Mouse (Mus musculus) thymus, adult 2 months (tissue): Measurements from ENCODE around the gene Sppl2c. TPM values are rescaled to one million over a fixed set of nuclear protein-coding genes. Genes with fewer than 3 reads are reported as not detected.

Experiments used
- DNase-seq: peaks from one replicate; pipeline ENCODE4 v3.0.0; 2021
- H3K27ac ChIP-seq: fragments of 200-500 bp; 2 replicates; pipeline ENCODE4 v1.5.1; 2012; ENCODE audit warnings: low read length, control low read depth; ENCODE audit not compliant: control insufficient read depth, insufficient read depth
- H3K27me3 ChIP-seq: fragments of 200-500 bp; 2 replicates; pipeline ENCODE4 v1.6.1; 2012; ENCODE audit warnings: mild to moderate bottlenecking, low read length, moderate library complexity, mixed read lengths; ENCODE audit not compliant: control insufficient read depth, insufficient read depth
- H3K36me3 ChIP-seq: fragments of 200-500 bp; 2 replicates; pipeline ENCODE4 v1.6.1; 2012; ENCODE audit warnings: mild to moderate bottlenecking, low read length, moderate library complexity; ENCODE audit not compliant: control insufficient read depth, insufficient read depth
- H3K4me1 ChIP-seq: fragments of 200-500 bp; replicated peaks from 2 replicates; pipeline ENCODE4 v1.6.1; 2012; ENCODE audit warnings: low read length; ENCODE audit not compliant: control insufficient read depth, insufficient read depth
- H3K4me3 ChIP-seq: fragments of 200-500 bp; 2 replicates; pipeline ENCODE4 v1.5.1; 2012; ENCODE audit warnings: mild to moderate bottlenecking, low read length, control low read depth, moderate library complexity; ENCODE audit not compliant: control insufficient read depth, insufficient read depth
- CTCF ChIP-seq: fragments of 200-500 bp; IDR thresholded peaks from 2 replicates; pipeline ENCODE4 v1.5.1; 2012; ENCODE audit warnings: mild to moderate bottlenecking, control low read depth, low read length, moderate library complexity, borderline replicate concordance; ENCODE audit not compliant: control insufficient read depth, poor library complexity, insufficient read depth; ENCODE audit errors: extremely low read depth
- POLR2A ChIP-seq: fragments of 200-500 bp; IDR thresholded peaks from 2 replicates; pipeline ENCODE4 v1.6.1; 2012; ENCODE audit warnings: mild to moderate bottlenecking, low read length, control low read depth, moderate library complexity; ENCODE audit not compliant: control insufficient read depth, poor library complexity, insufficient read depth; ENCODE audit errors: extremely low read depth
- WGBS: fragments of 180-500 bp; shearing (Covaris S2); methylation state at CpG from one replicate; pipeline ENCODE4 v1.1.7; 2018; 5-methylcytosine and 5-hydroxymethylcytosine counted together
- polyA plus RNA-seq: library from polyadenylated mRNA; depleted of rRNA; stranded (reverse); fragments of >200 nt; gene quantifications from 2 replicates; pipeline ENCODE4 v1.2.3, GENCODE M21; 2012

Gene Sppl2c
- polyA plus RNA-seq, 1 experiment: 0.22 TPM

- DNase-seq: no peak
- Histone ChIP-seq H3K27me3 (no peaks in the 10 kb centered on the region), H3K27ac (no peak overlapping the region), H3K4me3 (no peak overlapping the region), H3K4me1 (no peaks in the 10 kb centered on the region), H3K36me3 (no peaks in the 10 kb centered on the region)
- WGBS: 41% methylated on average over 9 of the region's 9 CpGs
- TF ChIP-seq CTCF (no peak), POLR2A (no peak)
Measured at GRCm38 (mm10) chr11:104154820-104155635, 31.1 kb upstream of the Sppl2c start.

GRCm38 (mm10) chr11:104155899-104156298 lies 30.2 kb upstream of the Sppl2c start:
- Histone ChIP-seq H3K4me3 (no peak overlapping the region), H3K4me1 (no peaks in the 10 kb centered on the region), H3K27ac (no peak overlapping the region), H3K36me3 (no peaks in the 10 kb centered on the region), H3K27me3 (no peaks in the 10 kb centered on the region)
- no peak for TF ChIP-seq CTCF
- no peak for TF ChIP-seq POLR2A
- no peak for DNase-seq

- Histone ChIP-seq H3K4me3 (no peak overlapping the region), H3K27me3 (no peaks in the 10 kb centered on the region), H3K27ac (no peak overlapping the region), H3K36me3 (no peaks in the 10 kb centered on the region), H3K4me1 (no peaks in the 10 kb centered on the region)
- 72% methylated on average over 3 of the region's 3 CpGs for WGBS
- no peak for TF ChIP-seq CTCF
- no peak for TF ChIP-seq POLR2A
- DNase-seq: no peak
Measured at GRCm38 (mm10) chr11:104156391-104156790, 29.7 kb upstream of the Sppl2c start.

- Histone ChIP-seq H3K27me3 (no peaks in the 10 kb centered on the region), H3K4me1 (no peaks in the 10 kb centered on the region), H3K4me3 (no peak overlapping the region), H3K36me3 (no peaks in the 10 kb centered on the region), H3K27ac (no peak overlapping the region)
- WGBS: 14% methylated on average over 23 of the region's 23 CpGs
- TF ChIP-seq CTCF (no peak), POLR2A (no peak)
- peak; percentile 15 for DNase-seq
Measured at GRCm38 (mm10) chr11:104157603-104158259, 28.4 kb upstream of the Sppl2c start.

GRCm38 (mm10) chr11:104158260-104158907 lies 27.7 kb upstream of the Sppl2c start:
- 19% methylated on average over 17 of the region's 17 CpGs for WGBS
- TF ChIP-seq POLR2A: no peak
- no peak for TF ChIP-seq CTCF
- H3K4me3 ChIP-seq: no peak overlapping the region
- H3K4me1 ChIP-seq: no peaks in the 10 kb centered on the region
- no peaks in the 10 kb centered on the region for H3K36me3 ChIP-seq
- no peak for DNase-seq
- H3K27ac ChIP-seq: no peak overlapping the region
- no peaks in the 10 kb centered on the region for H3K27me3 ChIP-seq

GRCm38 (mm10) chr11:104159769-104160272 lies 26.3 kb upstream of the Sppl2c start:
- H3K4me3 ChIP-seq: no peak overlapping the region
- no peaks in the 10 kb centered on the region for H3K4me1 ChIP-seq
- DNase-seq: no peak
- TF ChIP-seq CTCF (no peak), POLR2A (no peak)
- WGBS: 72% methylated on average over 4 of the region's 4 CpGs
- H3K27ac ChIP-seq: no peak overlapping the region
- H3K36me3 ChIP-seq: no peaks in the 10 kb centered on the region
- H3K27me3 ChIP-seq: no peaks in the 10 kb centered on the region
